Mouse (Mus musculus): ENCODE data around the gene Lsp1. TPM values are rescaled to one million over a fixed set of nuclear protein-coding genes. Genes with fewer than 3 reads are reported as not detected.

Lsp1 gene
- total RNA-seq, 1 experiment, result 13.7 TPM

- peaks cover 2 to 21% of the 10 kb centered on the region in 2 experiments; a peak in 3 of 4 replicates for H3K4me1 ChIP-seq (ENCODE audit: control insufficient read depth in 2 of 2, insufficient read depth in 2 of 2, low read length in 2 of 2, poor library complexity in 1 of 2)
- H3K27ac ChIP-seq (ENCODE audit: insufficient read depth, low read depth, low read length, poor library complexity, severe bottlenecking), result no peak overlapping the region
- H3K9ac ChIP-seq (ENCODE audit: insufficient read depth, low read depth, low read length, poor library complexity, severe bottlenecking), result no peak overlapping the region
- peaks cover 7% of the 10 kb centered on the region; the same call in 1 of the 2 replicates for H3K36me3 ChIP-seq (ENCODE audit: control insufficient read depth, insufficient read depth, low read length, poor library complexity, severe bottlenecking)
- no peaks in the 10 kb centered on the region for H3K9me3 ChIP-seq (ENCODE audit: control insufficient read depth, insufficient read depth, low read depth, low read length)
- in situ Hi-C loops (cut with MboI; ENCODE audit: low sequenced_read_pairs in 2 of 2, unreplicated experiment in 2 of 2), result no loop called here
- no peak for TF ChIP-seq MAFK (IDR thresholded peaks at IDR 0.05; ENCODE audit: insufficient read depth, low read depth, low read length)
- TF ChIP-seq HCFC1 (IDR thresholded peaks at IDR 0.05; ENCODE audit: borderline replicate concordance, insufficient read depth, low read length), result no peak
- TF ChIP-seq CHD2 (IDR thresholded peaks at IDR 0.05; ENCODE audit: low read depth, low read length), result no peak
- TF ChIP-seq ZC3H11A (IDR thresholded peaks at IDR 0.05; ENCODE audit: borderline replicate concordance, low read depth, low read length), result no peak
- TF ChIP-seq ZNF384 (IDR thresholded peaks at IDR 0.05; ENCODE audit: low read depth, low read length), result no peak
- H3K4me3 ChIP-seq (ENCODE audit: insufficient read depth in 1 of 2, low read depth in 1 of 2, low read length in 2 of 2, poor library complexity in 1 of 2, severe bottlenecking in 1 of 2), result no peak overlapping the region
- no peak for DNase-seq (ENCODE audit: low read depth, low spot score)
These were observed 75.2 kb downstream of the Lsp1 start for GRCm38 (mm10) chr7:142535832-142536231.

- Histone ChIP-seq H3K4me3 (ENCODE audit: insufficient read depth in 1 of 2, low read depth in 1 of 2, low read length in 2 of 2, poor library complexity in 1 of 2, severe bottlenecking in 1 of 2) (no peak overlapping the region), H3K9ac (ENCODE audit: insufficient read depth, low read depth, low read length, poor library complexity, severe bottlenecking) (no peak overlapping the region), H3K27ac (ENCODE audit: insufficient read depth, low read depth, low read length, poor library complexity, severe bottlenecking) (no peak overlapping the region), H3K36me3 (ENCODE audit: control insufficient read depth, insufficient read depth, low read length, poor library complexity, severe bottlenecking) (peaks cover 8% of the 10 kb centered on the region; the same call in 1 of the 2 replicates), H3K4me1 (ENCODE audit: control insufficient read depth in 2 of 2, insufficient read depth in 2 of 2, low read length in 2 of 2, poor library complexity in 1 of 2) (peaks cover 2 to 21% of the 10 kb centered on the region in 2 experiments; a peak in 3 of 4 replicates), H3K9me3 (ENCODE audit: control insufficient read depth, insufficient read depth, low read depth, low read length) (no peaks in the 10 kb centered on the region)
- no peak for DNase-seq (ENCODE audit: low read depth, low spot score)
- in situ Hi-C loops (cut with MboI; ENCODE audit: low sequenced_read_pairs in 2 of 2, unreplicated experiment in 2 of 2), result no loop called here
- TF ChIP-seq HCFC1 (IDR thresholded peaks at IDR 0.05; ENCODE audit: borderline replicate concordance, insufficient read depth, low read length), result no peak
- TF ChIP-seq MAFK (IDR thresholded peaks at IDR 0.05; ENCODE audit: insufficient read depth, low read depth, low read length), result no peak
- TF ChIP-seq ZNF384 (IDR thresholded peaks at IDR 0.05; ENCODE audit: low read depth, low read length), result no peak
- TF ChIP-seq CHD2 (IDR thresholded peaks at IDR 0.05; ENCODE audit: low read depth, low read length), result no peak
- TF ChIP-seq ZC3H11A (IDR thresholded peaks at IDR 0.05; ENCODE audit: borderline replicate concordance, low read depth, low read length), result no peak
These were observed 76.6 kb downstream of the Lsp1 start for GRCm38 (mm10) chr7:142537181-142537580.

DNA sequence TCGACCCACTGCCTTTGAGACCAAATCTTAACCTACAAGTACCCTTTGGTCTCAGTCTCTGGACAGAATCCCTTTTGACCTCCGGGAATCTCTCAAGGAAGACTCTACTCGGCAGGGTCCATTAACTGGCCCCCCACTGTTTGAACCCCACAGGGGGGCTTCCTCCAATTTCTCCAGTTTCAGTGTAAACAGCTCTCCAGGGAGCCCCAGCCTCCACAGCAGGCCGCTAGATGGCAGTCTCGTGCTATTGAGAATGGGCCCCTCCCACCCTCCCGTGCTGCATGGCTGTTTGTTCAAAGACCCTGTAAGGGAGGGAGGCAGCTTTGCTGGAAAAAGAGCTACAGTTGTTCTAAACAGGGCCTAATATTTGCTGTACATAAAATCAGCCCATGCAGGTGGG lies 77.3 kb downstream of the Lsp1 start:
- H3K36me3 ChIP-seq (ENCODE audit: control insufficient read depth, insufficient read depth, low read length, poor library complexity, severe bottlenecking), result peaks cover 8% of the 10 kb centered on the region; the same call in 1 of the 2 replicates
- H3K27ac ChIP-seq (ENCODE audit: insufficient read depth, low read depth, low read length, poor library complexity, severe bottlenecking), result no peak overlapping the region
- DNase-seq (ENCODE audit: low read depth, low spot score), result peak; percentile 80
- in situ Hi-C loops (cut with MboI; ENCODE audit: low sequenced_read_pairs in 2 of 2, unreplicated experiment in 2 of 2), result no loop called here
- peaks cover 2 to 17% of the 10 kb centered on the region in 2 experiments; a peak in 3 of 4 replicates for H3K4me1 ChIP-seq (ENCODE audit: control insufficient read depth in 2 of 2, insufficient read depth in 2 of 2, low read length in 2 of 2, poor library complexity in 1 of 2)
- no peak for TF ChIP-seq ZNF384 (IDR thresholded peaks at IDR 0.05; ENCODE audit: low read depth, low read length)
- no peak for TF ChIP-seq HCFC1 (IDR thresholded peaks at IDR 0.05; ENCODE audit: borderline replicate concordance, insufficient read depth, low read length)
- TF ChIP-seq ZC3H11A (IDR thresholded peaks at IDR 0.05; ENCODE audit: borderline replicate concordance, low read depth, low read length), result no peak
- TF ChIP-seq MAFK (IDR thresholded peaks at IDR 0.05; ENCODE audit: insufficient read depth, low read depth, low read length), result no peak
- TF ChIP-seq CHD2 (IDR thresholded peaks at IDR 0.05; ENCODE audit: low read depth, low read length), result no peak
- H3K9me3 ChIP-seq (ENCODE audit: control insufficient read depth, insufficient read depth, low read depth, low read length), result no peaks in the 10 kb centered on the region
- no peak overlapping the region for H3K4me3 ChIP-seq (ENCODE audit: insufficient read depth in 1 of 2, low read depth in 1 of 2, low read length in 2 of 2, poor library complexity in 1 of 2, severe bottlenecking in 1 of 2)
- no peak overlapping the region for H3K9ac ChIP-seq (ENCODE audit: insufficient read depth, low read depth, low read length, poor library complexity, severe bottlenecking)

DNA sequence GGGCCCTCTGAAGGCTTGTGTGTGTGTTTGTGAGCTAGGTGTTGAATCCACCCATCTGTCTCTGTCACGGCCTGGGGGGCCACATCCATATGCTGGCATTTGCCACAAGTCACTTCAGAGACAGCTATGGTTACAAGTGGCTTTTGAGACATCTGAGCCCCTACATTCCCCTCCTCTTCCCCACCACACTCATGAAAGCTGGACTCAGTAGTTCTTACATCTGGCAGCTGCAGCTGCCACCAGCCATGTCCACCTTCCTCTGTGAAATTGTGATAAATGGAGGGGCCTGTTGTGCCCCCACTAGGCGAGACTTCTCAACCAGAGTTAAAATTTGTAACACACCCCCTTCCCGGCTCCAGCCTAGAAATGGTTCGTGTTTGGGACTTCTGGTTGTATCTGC lies 77.7 kb downstream of the Lsp1 start:
- Histone ChIP-seq H3K4me1 (ENCODE audit: control insufficient read depth in 2 of 2, insufficient read depth in 2 of 2, low read length in 2 of 2, poor library complexity in 1 of 2) (peaks cover 2 to 17% of the 10 kb centered on the region in 2 experiments; a peak in 3 of 4 replicates), H3K4me3 (ENCODE audit: insufficient read depth in 1 of 2, low read depth in 1 of 2, low read length in 2 of 2, poor library complexity in 1 of 2, severe bottlenecking in 1 of 2) (no peak overlapping the region), H3K9me3 (ENCODE audit: control insufficient read depth, insufficient read depth, low read depth, low read length) (no peaks in the 10 kb centered on the region), H3K36me3 (ENCODE audit: control insufficient read depth, insufficient read depth, low read length, poor library complexity, severe bottlenecking) (peaks cover 8% of the 10 kb centered on the region; the same call in 1 of the 2 replicates), H3K27ac (ENCODE audit: insufficient read depth, low read depth, low read length, poor library complexity, severe bottlenecking) (no peak overlapping the region), H3K9ac (ENCODE audit: insufficient read depth, low read depth, low read length, poor library complexity, severe bottlenecking) (no peak overlapping the region)
- no peak for DNase-seq (ENCODE audit: low read depth, low spot score)
- no peak for TF ChIP-seq ZNF384 (IDR thresholded peaks at IDR 0.05; ENCODE audit: low read depth, low read length)
- no peak for TF ChIP-seq HCFC1 (IDR thresholded peaks at IDR 0.05; ENCODE audit: borderline replicate concordance, insufficient read depth, low read length)
- no peak for TF ChIP-seq CHD2 (IDR thresholded peaks at IDR 0.05; ENCODE audit: low read depth, low read length)
- TF ChIP-seq MAFK (IDR thresholded peaks at IDR 0.05; ENCODE audit: insufficient read depth, low read depth, low read length), result no peak
- no peak for TF ChIP-seq ZC3H11A (IDR thresholded peaks at IDR 0.05; ENCODE audit: borderline replicate concordance, low read depth, low read length)
- in situ Hi-C loops (cut with MboI; ENCODE audit: low sequenced_read_pairs in 2 of 2, unreplicated experiment in 2 of 2), result no loop called here

Data from ES-E14 (cell line).